Mouse (Mus musculus) heart, adult 2 months (tissue): ENCODE data around the gene Pla2g4a. TPM values are rescaled to one million over a fixed set of nuclear protein-coding genes. Genes with fewer than 3 reads are reported as not detected.

Experiments used
- DNase-seq, 2 experiments: peaks; one replicate each; pipeline ENCODE4 v3.0.0; 2021
- H3K27ac ChIP-seq: fragments of 200-600 bp; 2 replicates; pipeline ENCODE4 v1.8.1; 2022
- H3K27me3 ChIP-seq: fragments of 200-500 bp; 2 replicates; pipeline ENCODE4 v1.6.1; 2012; ENCODE audit warnings: mild to moderate bottlenecking, low read length, inconsistent platforms, mixed read lengths; ENCODE audit not compliant: control insufficient read depth, insufficient read depth
- H3K36me3 ChIP-seq: fragments of 200-500 bp; 2 replicates; pipeline ENCODE4 v1.6.1; 2012; ENCODE audit warnings: low read length, inconsistent platforms; ENCODE audit not compliant: control insufficient read depth, insufficient read depth
- H3K4me1 ChIP-seq: fragments of 200-500 bp; 2 replicates; pipeline ENCODE4 v1.6.1; 2011; ENCODE audit warnings: low read length; ENCODE audit not compliant: control insufficient read depth, insufficient read depth
- H3K4me3 ChIP-seq: fragments of 200-600 bp; 2 replicates; pipeline ENCODE4 v1.8.1; 2022
- H3K79me2 ChIP-seq: fragments of 200-500 bp; replicated peaks from 2 replicates; pipeline ENCODE4 v1.6.1; 2012; ENCODE audit warnings: mild to moderate bottlenecking, inconsistent platforms, low read length, moderate library complexity, mixed read lengths; ENCODE audit not compliant: control insufficient read depth, insufficient read depth
- H3K9ac ChIP-seq: fragments of 200-500 bp; 2 replicates; pipeline ENCODE4 v1.6.1; 2012; ENCODE audit warnings: low read depth, mild to moderate bottlenecking, control low read depth, inconsistent platforms, low read length, mixed read lengths
- CTCF ChIP-seq: fragments of 200-600 bp; IDR thresholded peaks from 2 replicates; pipeline ENCODE4 v1.8.1; 2022; ENCODE audit warnings: antibody characterized with exemption, mild to moderate bottlenecking, moderate library complexity
- EP300 ChIP-seq: fragments of 200-500 bp; IDR thresholded peaks from 2 replicates; pipeline ENCODE4 v1.6.1; 2011; ENCODE audit warnings: low read depth, low read length, control low read depth; ENCODE audit not compliant: insufficient read depth
- POLR2A ChIP-seq: fragments of 200-500 bp; IDR thresholded peaks from 2 replicates; pipeline ENCODE4 v1.6.1; 2011; ENCODE audit warnings: mild to moderate bottlenecking, low read depth, low read length, control low read depth; ENCODE audit not compliant: insufficient read depth
- WGBS: fragments of 180-500 bp; shearing (Covaris S2); methylation state at CpG from one replicate; pipeline ENCODE4 v1.1.7; 2018; 5-methylcytosine and 5-hydroxymethylcytosine counted together
- intact Hi-C: fragments of 180-260 bp; cut with DNase I; formaldehyde crosslinking; loops from one replicate; pipeline ENCODE4 v1.15.1; 2025
- polyA plus RNA-seq: library from polyadenylated mRNA; depleted of rRNA; stranded (reverse); fragments of >200 nt; gene quantifications from 2 replicates; pipeline ENCODE4 v1.2.3, GENCODE M21; 2012
- total RNA-seq, 2 experiments: library from RNA; stranded (reverse); gene quantifications; 2 replicates each; pipeline ENCODE4 v1.2.3; 2021

The Pla2g4a gene
- total and polyA plus RNA-seq, 3 experiments: 1.1 to 3.2 (median 2.3) TPM

GRCm38 (mm10) chr1:149896590-149896989 lies 64.5 kb downstream of the Pla2g4a start:
- 70% methylated on average over 5 of the region's 5 CpGs for WGBS
- Histone ChIP-seq H3K9ac (no peak overlapping the region), H3K79me2 (no peaks in the 10 kb centered on the region), H3K36me3 (no peaks in the 10 kb centered on the region), H3K4me1 (no peaks in the 10 kb centered on the region; the same call in 1 of the 2 replicates), H3K4me3 (no peak overlapping the region), H3K27ac (no peak overlapping the region), H3K27me3 (no peaks in the 10 kb centered on the region)
- no peak for DNase-seq
- intact Hi-C loops: no loop called here
- TF ChIP-seq EP300 (no peak), CTCF (no peak), POLR2A (no peak)

- Histone ChIP-seq H3K9ac (no peak overlapping the region), H3K36me3 (no peaks in the 10 kb centered on the region), H3K27ac (no peak overlapping the region), H3K27me3 (no peaks in the 10 kb centered on the region), H3K4me1 (no peaks in the 10 kb centered on the region; the same call in 1 of the 2 replicates), H3K79me2 (no peaks in the 10 kb centered on the region), H3K4me3 (no peak overlapping the region)
- intact Hi-C loops: no loop called here
- WGBS: 90% methylated on average over 8 of the region's 8 CpGs
- no peak for DNase-seq
- TF ChIP-seq CTCF (no peak), POLR2A (no peak), EP300 (no peak)
Measured at GRCm38 (mm10) chr1:149894940-149895339, 66.2 kb downstream of the Pla2g4a start.

GRCm38 (mm10) chr1:149893903-149894302 lies 67.2 kb downstream of the Pla2g4a start:
- Histone ChIP-seq H3K79me2 (no peaks in the 10 kb centered on the region), H3K27ac (no peak overlapping the region), H3K4me3 (no peak overlapping the region), H3K4me1 (no peaks in the 10 kb centered on the region; the same call in 1 of the 2 replicates), H3K9ac (no peak overlapping the region), H3K27me3 (no peaks in the 10 kb centered on the region), H3K36me3 (no peaks in the 10 kb centered on the region)
- no peak for DNase-seq
- 47% methylated on average over 2 of the region's 2 CpGs for WGBS
- TF ChIP-seq EP300 (no peak), POLR2A (no peak), CTCF (no peak)
- intact Hi-C loops: no loop called here

- Histone ChIP-seq H3K36me3 (no peaks in the 10 kb centered on the region), H3K4me1 (no peaks in the 10 kb centered on the region), H3K79me2 (no peaks in the 10 kb centered on the region), H3K27ac (no peak overlapping the region), H3K9ac (no peak overlapping the region), H3K27me3 (no peaks in the 10 kb centered on the region), H3K4me3 (no peak overlapping the region)
- no peak for TF ChIP-seq EP300
- no peak for TF ChIP-seq CTCF
- TF ChIP-seq POLR2A: no peak
- intact Hi-C loops: no loop called here
- WGBS: 29% methylated on average over 5 of the region's 5 CpGs
- DNase-seq: no peak
Measured at GRCm38 (mm10) chr1:149891057-149891456, 70.0 kb downstream of the Pla2g4a start.

GRCm38 (mm10) chr1:149882419-149883025 lies 78.6 kb downstream of the Pla2g4a start:
- no peak for DNase-seq
- Histone ChIP-seq H3K4me3 (no peak overlapping the region), H3K4me1 (no peaks in the 10 kb centered on the region), H3K27me3 (no peaks in the 10 kb centered on the region), H3K36me3 (no peaks in the 10 kb centered on the region), H3K9ac (no peak overlapping the region), H3K27ac (no peak overlapping the region), H3K79me2 (no peaks in the 10 kb centered on the region)
- intact Hi-C loops: no loop called here
- 73% methylated on average over 6 of the region's 6 CpGs for WGBS
- TF ChIP-seq CTCF (no peak), POLR2A (no peak), EP300 (no peak)

- TF ChIP-seq POLR2A (no peak), EP300 (no peak), CTCF (no peak)
- Histone ChIP-seq H3K27ac (no peak overlapping the region), H3K79me2 (no peaks in the 10 kb centered on the region), H3K36me3 (no peaks in the 10 kb centered on the region), H3K9ac (no peak overlapping the region), H3K4me3 (no peak overlapping the region), H3K4me1 (no peaks in the 10 kb centered on the region), H3K27me3 (no peaks in the 10 kb centered on the region)
- intact Hi-C loops: no loop called here
- 94% methylated on average over 3 of the region's 3 CpGs for WGBS
- no peak for DNase-seq
Measured at GRCm38 (mm10) chr1:149878175-149878574, 82.9 kb downstream of the Pla2g4a start.
